Mouse (Mus musculus): ENCODE measurements at regions not wholly inside any gene's neighbourhood (a gene's known extent, or its start where the extent isn't known, plus 50 kb on each side); places are given as distances from the start of the nearest gene placed in this dataset.
A peak's percentile ranks its signal among the peaks of the same experiment; 100 is the strongest.

- ATAC-seq (ENCODE audit: low FRiP score) (peak; percentile 40; the same call in 1 of the 2 replicates), DNase-seq (ENCODE audit: low spot score) (peak; percentile 27)
- Histone ChIP-seq H3K27ac (ENCODE audit: low read depth, low read length) (no peak overlapping the region), H3K4me3 (ENCODE audit: low read depth, low read length) (no peak overlapping the region), H3K4me2 (replicated peaks; ENCODE audit: low read depth, low read length) (no peak overlapping the region), H3K27me3 (ENCODE audit: control insufficient read depth, insufficient read depth, low read length) (no peaks in the 10 kb centered on the region), H3K4me1 (replicated peaks; ENCODE audit: control insufficient read depth, insufficient read depth, low read length) (no peaks in the 10 kb centered on the region), H3K9me3 (ENCODE audit: control insufficient read depth, low read length) (no peaks in the 10 kb centered on the region), H3K9ac (ENCODE audit: low read depth, low read length) (no peak overlapping the region), H3K36me3 (ENCODE audit: control insufficient read depth, insufficient read depth, low read length) (no peaks in the 10 kb centered on the region)
- 75% methylated on average over 2 of the region's 2 CpGs for WGBS
Measured at GRCm38 (mm10) chr4:73111311-73111710, 258.9 kb upstream of the Aldoart1 start.
